Mouse (Mus musculus): ENCODE measurements around the gene Foxn3. TPM values are rescaled to one million over a fixed set of nuclear protein-coding genes. Genes with fewer than 3 reads are reported as not detected.
"Not testable (repeated sequence)": the region's sequence is repeated elsewhere in the genome, so short reads cannot be mapped to it uniquely, and the experiment has no call there.

Gene Foxn3
- total RNA-seq, 2 experiments from 2014 or later = 52.6 to 89.1 TPM

DNA sequence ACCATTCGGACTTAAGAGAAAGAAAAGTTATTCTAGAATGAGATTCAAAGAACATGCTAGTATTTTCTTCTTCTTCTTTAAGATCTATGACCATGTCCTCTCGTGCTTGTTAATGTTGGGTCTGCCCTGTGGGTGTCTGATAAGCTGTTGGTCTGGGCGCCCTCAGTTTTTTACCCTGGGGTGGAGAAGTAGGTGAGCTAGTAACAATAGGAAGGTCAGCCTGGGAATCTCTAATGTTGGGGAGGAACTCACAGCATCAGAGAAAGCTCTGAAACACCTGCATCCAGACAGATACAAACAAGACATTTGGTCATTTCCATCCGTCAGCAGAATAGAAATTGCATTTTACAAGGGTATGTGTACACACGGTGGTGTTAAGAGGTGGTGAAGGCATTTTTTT lies 343.6 kb downstream of the Foxn3 start:
- DNase-seq = no peak

DNA sequence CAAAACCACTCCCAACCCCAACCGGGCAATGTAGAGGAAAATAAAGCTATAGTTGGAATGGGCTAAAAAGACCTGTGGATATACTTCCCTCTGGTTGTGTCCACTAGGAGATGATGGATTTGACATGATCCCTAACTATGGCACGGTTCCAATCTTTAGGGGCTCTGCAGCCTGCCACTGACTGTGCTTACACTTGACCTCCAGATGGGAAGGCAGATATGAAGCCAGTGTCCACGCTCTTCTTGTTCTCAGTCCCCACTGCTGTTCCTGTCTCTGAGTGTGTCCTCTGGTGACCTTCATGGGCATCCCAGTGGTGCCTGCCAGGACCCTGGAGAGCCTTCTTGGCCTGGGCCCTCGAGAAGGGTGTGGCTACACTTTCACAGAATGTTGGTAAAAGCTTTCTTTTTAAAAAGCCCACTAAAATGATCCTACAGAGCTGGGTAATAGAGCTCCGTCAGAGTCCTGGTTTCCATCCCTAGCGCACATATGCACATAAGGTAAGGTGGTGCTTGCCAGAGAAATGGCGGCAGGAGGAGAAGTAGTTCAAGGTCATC lies 346.2 kb downstream of the Foxn3 start:
- DNase-seq = no peak

DNA sequence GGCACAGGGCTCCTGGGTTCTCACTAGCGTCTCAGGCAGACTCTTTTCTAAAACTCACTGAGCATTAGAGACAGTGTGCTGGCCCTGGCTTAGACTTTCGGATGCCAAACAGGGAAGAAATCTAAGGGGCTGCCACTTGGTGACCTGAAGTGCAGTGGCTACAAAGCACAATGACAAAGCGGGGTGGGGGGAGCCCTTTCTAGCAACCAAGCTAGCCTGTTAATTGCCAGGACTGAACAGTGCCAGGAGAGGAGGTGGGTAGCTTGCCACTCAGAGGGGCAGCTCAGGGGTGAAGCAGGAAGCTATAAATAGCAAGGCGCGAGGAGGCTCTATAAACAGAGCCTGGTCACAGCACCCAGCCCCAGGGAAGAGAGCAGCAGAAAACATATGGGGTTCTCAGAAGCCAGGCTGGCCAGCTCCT lies 347.0 kb downstream of the Foxn3 start:
- DNase-seq = no peak

DNA sequence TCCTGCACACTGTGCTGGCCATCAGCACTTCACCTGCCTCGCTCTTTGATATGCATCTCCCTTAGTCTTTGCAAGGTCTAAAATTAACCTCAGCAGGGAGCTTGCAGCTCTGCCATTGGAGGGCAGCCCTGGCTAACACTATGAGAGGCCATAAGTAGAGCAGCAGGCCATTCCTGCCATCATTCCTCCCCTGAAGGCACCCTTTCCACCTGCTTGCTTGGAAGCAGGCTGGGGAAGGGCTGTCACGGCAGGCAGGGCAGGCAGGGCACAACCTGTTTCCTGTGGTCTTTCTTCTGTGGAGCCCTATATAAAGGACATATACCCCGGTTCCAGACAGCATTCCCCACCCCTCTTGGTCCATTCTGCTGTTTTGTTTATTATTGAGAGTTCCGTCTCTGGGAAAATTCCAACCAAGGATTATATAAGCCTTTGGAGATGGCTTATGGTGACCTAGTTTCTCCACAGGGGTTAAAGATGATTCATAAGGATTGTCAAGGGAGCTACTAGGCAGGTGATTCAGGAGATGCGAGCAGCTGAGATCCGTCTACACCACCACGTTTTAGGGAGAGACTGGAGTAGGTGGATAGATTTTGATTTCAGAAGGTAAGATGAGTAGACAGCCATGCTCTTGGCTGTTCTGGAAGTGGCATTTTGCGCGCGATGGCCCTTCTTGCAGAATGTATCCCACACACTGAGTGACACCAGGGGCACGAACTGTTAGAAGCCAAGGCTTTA lies 347.7 kb downstream of the Foxn3 start:
- DNase-seq = no peak

DNA sequence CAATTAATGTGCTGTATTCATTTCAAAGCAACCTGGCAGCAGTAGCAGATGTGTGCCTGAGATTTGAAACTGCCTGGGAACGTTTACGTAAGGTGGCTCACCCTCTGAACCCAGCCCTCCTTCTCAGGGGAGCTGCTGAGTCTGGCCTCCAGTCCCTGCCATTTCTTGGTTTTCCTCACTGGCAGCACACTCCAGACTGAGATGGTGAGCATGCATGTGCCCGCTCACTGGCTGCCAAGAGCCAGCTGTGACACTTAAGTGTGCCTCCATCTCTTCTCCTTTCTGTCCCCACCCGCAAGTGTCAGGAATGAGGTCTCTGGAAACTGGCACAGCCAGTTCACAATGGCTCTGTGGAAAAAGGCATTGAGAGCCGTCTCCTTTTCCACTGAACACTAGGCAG lies 349.3 kb downstream of the Foxn3 start:
- DNase-seq = peak in 1 of 2 experiments; percentile 37

DNA sequence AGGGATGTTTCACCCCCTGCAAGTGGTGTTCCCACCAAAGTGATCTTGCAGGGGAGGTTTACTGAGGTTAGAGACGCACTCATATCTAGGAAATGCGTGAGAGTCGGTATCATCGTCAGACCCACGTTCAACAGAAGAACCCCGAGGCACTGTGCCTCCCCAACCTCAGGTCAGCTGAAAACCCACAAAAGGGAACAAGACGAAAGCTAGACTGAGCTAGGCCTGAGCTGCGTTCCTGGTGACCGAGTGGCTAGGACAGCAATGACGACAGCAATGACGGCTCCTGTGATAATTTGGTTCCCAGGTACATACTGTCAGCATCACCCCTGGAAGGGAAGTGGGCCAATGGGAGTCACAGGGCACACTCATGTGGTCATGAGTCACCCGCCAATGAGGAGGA lies 350.2 kb downstream of the Foxn3 start:
- DNase-seq = no peak

DNA sequence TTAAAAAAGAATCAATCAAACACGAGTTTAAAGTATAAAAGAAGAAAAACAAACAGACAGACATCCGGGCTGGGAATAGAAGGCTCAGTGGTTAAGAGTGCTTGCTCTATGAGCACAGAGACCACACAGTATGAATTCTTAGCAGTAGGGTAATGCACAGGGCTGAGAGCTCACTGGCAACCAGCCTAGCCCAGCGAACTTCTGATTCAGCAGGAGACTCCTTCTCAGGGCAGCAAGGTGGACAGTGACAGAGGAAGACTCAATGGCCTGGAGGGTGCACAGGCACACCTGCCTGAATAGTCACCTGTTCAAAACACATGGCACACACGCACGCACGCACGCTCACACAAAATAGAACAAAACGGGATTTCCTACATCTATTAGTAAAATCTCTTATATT lies 353.6 kb downstream of the Foxn3 start:
- DNase-seq = peak in 1 of 2 experiments; percentile 38

DNA sequence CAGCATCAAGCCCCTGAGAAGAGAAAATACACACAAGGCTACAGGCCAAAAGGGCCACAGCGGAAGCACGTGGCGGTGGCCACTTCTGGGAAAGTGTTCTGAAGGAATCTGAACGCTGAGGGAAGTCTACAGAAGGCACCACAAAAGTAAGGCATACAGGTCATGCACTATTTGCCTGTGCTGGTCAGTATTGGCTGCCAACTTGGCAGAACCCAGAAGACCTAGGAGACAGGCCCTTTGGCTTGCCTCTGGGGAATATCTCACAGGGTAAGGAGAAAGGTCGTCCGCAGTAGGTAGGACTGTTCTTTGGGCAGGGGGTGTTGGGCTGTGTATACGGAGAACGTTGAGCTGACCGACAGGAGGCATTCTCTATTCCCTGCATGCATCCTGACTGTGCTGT lies 355.1 kb downstream of the Foxn3 start:
- DNase-seq = peak in 1 of 2 experiments; percentile 37

DNA sequence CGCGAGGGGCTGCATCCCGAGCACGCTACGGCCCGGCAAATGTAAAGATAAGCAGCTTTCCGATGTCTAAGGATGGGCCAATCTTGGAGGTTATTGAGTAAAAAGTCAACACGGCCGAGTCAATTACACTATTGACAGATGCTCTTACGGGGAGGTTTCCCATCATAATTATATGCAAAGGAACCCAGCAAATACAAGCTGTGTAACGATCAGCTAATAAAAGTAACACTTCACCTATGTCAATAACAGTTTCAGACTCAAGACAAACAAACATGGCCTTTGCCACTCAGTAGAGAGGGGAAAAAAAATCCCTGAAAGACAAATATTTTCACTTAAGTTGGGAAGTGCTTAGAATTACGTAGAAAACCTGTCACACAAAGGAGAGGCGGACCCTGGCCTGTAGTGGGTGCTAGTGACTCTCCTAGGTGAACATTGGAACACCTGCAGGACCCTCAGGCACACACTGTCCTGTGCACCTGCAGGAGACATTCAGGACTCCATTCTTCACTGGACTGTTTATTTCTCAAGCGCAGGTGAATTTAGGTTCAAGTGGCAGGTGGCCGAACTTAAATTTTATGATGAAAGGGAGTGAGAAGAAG lies 356.3 kb downstream of the Foxn3 start:
- no peak for DNase-seq

DNA sequence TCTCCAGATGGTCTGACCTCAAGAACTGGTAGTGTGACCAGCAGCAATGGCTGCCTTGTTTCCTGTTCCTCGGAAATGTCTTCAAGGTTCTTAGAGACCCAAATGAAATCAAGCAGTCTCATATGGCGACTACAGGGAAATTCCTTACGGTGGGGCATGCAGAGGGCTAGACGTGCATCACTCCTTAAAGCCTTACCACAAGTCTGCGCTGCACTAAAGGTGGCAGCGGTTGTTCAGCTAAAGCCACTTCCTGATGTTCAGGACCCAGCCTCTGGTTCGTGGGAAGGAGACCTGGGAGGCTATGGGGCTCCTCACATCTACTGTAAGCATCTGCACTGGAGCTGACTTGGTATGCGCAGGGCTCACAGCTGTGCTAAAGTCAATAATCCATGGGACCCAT lies 357.6 kb downstream of the Foxn3 start:
- DNase-seq = no peak

DNA sequence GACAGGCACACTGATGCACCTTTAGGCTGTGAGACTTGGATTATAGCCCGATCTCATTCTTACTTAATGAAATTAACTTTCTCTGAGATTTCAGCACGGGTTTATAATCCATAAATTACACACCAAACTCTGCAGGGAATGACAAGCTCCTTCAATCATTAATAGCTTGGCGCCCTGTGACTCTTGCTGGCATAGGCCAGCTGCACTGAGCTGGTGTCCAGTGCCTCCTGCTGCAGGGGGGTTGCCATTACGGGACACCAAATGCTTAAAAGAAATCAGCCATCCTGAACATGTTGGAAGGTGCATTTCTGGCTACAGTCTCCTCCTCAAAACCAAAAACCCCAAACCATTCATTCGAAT lies 364.3 kb downstream of the Foxn3 start:
- DNase-seq = no peak

DNA sequence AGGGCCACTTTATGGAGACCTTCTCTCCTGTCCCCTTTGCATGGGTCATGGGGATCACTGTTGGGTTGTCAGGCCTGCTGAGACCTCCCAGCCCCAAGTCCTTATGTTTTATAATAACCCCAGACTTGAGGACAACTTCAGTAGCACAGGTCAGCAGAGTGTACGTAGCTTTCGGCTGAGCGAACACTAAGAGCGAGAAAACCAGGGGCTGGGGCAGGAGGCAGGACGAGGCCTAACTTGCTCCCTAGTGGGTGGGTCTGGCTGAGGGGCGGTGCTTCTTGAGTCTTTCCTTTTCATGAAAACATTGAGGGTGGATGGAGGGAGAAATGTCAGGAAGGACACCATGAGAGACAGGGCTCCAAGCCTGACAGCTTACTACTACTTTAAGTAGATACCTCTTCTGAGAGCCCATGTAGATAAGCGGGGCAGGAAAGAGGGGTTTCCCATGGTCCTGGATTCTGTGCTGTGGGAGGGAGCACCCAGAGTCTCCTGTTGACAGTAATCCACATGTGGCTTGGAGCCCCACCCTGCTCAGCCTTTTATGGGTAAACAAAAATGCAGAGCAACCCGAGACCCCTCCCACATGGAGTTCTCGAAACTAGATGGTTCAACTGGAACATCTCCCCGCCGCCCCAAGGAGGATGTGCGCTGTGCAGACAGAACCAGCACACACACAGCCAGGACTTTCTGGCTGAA lies 364.8 kb downstream of the Foxn3 start:
- no peak for DNase-seq

DNA sequence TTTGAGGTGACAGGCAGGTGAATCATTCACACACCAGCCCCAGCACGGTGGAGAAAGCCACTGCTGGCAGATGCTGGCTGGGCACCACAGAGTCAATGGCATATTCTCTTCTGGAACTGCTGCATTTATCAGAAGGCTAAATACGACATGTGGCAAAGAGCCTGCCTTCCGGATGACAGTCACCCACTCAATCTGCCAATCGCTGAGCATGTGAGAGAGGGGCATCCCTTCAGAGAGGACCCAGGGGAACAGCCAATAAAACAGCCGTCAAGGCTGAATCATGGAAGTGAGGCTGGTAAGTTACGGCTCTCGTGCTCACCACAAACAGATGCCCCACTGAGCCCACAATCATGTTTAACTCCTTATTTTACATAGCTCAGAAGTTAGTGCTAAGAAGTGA lies 366.4 kb downstream of the Foxn3 start:
- DNase-seq = no peak

DNA sequence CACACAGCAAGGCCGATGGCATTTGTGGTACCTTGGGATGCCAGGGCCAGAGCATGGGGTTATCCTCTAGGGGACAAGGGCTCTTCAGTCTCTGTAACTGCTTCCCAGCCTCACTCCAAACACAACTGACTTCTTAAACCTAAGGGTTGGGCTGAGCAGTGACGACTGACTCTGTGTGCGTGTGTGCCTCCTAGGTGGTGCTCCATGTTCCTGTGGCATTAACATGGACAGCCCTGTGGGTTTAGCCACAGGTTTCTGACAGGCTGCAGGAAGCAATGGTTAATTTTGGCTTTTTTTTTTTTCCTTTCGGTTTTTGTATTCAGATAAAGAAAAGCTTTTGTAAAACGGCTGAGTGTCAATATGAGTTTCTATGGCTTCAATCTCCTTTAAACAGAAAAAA lies 367.7 kb downstream of the Foxn3 start:
- DNase-seq = no peak

DNA sequence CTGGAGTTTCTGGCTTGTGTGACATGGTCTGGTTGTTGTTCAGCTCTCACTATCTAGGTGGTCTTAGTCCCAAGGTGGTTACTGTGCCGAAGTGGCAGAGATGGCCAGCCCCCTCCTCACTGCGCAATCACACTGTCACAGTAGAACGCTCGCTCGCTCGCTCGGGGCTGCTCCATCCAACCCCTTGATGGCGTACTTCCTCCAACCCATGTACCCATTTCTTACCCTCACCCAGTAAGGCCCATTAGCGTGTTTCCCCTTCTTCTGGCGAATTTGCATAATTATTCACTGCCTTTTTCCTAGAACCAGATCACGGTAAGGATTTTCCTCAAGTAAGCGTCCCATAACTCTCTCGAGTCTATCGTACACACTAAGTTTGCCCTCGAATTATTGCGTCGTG lies 369.3 kb downstream of the Foxn3 start:
- DNase-seq = not testable (repeated sequence)

DNA sequence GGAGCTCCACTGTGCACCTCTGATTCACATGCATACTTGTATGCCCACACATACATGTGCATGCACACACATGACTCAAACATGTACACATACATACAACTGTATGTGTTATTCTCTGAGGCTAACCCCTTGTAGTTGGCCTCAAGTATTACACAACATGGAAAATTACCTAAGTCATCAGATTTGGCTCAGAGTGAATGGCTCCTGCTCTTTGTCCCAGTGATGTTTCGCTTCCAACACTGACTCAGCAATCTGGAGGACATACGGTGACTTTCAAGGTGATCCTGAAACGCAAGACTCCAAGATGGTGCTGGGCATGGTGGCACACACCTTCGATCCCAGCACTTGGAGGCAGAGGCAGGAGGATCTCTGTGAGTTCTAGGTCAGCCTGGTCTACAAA lies 375.7 kb downstream of the Foxn3 start:
- DNase-seq = peak; percentile 25 to 31

DNA sequence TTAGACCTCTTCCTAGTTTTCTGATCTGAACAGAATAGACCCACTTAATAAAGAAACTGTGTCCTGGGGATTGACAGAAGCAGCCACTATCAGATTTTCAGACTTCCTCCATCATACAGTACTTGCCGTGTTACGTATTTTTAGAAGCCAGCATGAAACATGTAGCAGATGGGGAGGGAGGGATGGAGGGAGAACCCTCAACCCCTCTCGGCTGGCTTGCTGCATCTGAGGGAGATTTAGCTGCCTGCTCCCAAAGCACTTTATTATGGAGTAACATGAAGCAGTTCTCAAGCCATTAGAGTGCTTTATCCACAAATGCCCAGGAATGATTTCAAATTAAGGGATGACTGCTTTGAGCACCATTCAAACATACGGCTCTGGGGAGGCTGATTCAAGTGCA lies 377.1 kb downstream of the Foxn3 start:
- no peak for DNase-seq

DNA sequence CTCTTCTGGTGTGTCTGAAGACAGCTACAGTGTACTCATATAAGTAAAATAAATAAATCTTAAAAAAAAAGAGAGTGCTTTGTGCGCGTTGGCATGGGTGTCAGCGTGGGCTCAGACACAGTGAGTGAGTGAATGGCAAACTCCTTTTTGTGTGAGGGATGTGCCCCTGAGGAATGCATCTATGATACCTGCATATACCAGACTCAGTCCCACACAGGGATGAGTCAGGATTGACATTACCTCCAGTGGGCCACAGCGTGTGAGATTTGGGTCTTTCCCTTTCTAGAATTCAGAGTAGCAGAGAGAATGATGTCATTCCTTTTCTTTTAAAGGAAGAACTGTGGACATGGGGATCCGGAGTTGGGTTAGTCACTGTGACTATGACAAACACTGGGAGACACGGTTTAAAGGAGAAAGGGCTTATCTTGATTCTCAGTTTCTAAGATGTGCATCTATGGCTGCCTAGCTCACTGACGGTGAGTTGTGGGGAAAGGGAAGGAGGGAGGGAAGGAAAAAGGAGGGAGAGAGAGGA lies 380.1 kb downstream of the Foxn3 start:
- DNase-seq = no peak

DNA sequence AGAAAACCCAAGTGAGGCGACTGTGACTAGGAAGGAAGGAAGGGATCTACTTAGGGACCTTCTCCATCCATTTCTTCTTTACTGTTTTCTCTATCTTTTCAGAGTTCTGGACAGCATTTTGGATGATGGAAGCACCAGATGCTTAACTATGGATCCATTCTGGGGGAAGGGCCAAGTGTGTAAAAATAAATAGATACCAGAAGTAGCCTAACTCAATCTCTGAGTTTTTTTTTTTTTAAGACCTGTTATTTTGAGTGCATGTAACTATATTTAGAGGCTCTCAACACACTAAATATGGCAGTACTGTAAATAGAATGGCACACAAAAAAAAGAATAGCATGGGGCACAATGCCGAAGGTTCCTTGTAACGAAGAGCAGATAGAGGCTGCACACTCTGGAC lies 381.0 kb downstream of the Foxn3 start:
- DNase-seq = no peak

DNA sequence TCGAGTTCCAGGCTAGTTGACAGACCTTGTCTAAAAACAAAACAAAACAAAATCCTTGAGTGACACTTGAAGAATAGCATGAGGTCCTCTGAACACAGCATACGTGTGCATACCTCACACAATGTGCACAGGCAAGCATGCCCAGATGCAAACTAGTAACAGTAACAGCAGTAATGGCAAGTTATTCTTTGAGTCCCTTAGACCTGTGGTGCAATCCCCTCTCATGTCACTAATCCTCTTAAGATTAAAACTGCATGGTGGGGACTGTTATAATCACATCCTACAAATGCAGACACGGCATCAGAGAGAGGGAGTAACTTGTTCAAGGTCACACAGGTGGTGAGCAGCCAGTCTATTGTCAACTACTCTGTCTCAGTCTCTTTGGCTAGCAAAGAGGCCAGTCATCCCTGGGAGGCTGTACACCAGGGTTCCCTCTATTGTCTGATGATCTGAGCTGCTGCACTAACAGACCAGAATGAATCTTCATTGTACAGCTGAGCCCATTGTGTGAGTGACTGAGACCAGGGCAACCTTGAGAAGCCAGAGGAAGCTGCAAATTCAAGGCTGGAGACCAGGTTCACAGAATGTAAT lies 383.1 kb downstream of the Foxn3 start:
- DNase-seq = no peak

DNA sequence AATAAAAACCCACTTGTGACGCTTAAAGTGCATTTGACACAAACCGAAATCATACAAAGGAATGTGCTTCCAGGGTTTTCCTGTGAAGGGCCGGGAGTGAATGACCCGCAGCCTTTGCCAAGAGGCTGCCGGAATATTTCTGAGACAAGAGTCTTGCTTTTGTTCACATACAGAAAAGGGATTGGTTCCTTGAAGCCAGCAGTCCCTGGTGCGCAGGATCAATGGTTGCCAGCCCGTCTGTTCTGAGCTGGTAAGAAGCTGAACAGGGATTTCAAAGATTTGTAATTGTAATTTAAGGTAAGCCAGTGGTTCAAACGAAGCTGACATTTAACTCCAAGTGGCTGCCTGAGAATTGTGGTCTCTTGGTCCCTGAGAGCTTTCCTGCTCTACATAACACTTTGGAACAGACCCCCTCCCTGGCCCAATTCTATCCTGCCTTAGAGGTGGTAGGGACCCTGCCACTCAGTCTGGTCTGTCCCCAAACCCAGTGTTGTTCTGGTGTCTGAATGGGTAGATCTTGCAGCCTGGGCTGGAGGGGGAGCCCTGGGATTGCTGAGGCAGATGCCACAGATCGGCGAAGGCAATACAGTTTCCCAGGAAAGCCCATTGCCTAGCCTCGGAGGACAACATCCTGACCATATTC lies 388.3 kb downstream of the Foxn3 start:
- no peak for DNase-seq

DNA sequence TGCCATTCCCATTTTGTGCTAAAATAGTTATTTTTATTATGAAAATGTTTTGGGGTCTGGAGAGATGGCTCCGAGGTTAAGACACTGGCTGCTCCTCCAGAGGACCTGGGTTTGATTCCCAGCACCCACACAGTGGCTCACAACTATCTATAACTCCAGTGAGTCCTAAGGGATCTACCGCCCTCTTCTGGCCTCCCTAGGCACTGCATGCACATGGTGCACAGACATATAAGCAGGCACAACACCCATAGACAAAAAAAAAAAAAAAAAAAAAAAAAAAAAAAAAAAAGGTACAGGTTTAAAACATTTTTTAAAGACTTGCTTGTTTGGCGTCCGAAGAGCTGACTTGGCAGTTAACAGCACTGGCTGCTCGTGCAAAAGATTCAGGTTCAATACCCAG lies 391.2 kb downstream of the Foxn3 start:
- no peak for DNase-seq
